1 mouse cellular context compared by ENCODE assay signal in genomic region chr17:56131814-56132213, GRCm38 (mm10).
TF ChIP-seq lines count a peak whose summit lies in the region.

No protein-coding gene starts in this region.

TF ChIP-seq in C2C12, 6 proteins besides CTCF, POLR2A, EP300 and RAD21:
- TF ChIP-seq USF1 (IDR thresholded peaks at IDR 0.05; ENCODE audit: low read depth) (no peak), MAX (IDR thresholded peaks at IDR 0.05) (no peak), FOSL1 (IDR thresholded peaks at IDR 0.05; ENCODE audit: insufficient read depth, low read length, poor library complexity, severe bottlenecking) (no peak)
